Mouse (Mus musculus): ENCODE measurements around the gene Ttll11. TPM values are rescaled to one million over a fixed set of nuclear protein-coding genes. Genes with fewer than 3 reads are reported as not detected.

Gene Ttll11
- polyA plus RNA-seq, 1 experiment from 2014 or later, result 2.1 TPM

- no peaks in the 10 kb centered on the region for H3K9me3 ChIP-seq (replicated peaks; ENCODE audit: control insufficient read depth, low read length)
- H3K9ac ChIP-seq (replicated peaks; ENCODE audit: low read length), result no peak overlapping the region
- no peaks in the 10 kb centered on the region for H3K36me3 ChIP-seq (replicated peaks; ENCODE audit: control insufficient read depth, insufficient read depth, low read depth, low read length)
- H3K4me2 ChIP-seq (ENCODE audit: low read depth, low read length), result no peak overlapping the region
- H3K27me3 ChIP-seq (ENCODE audit: control insufficient read depth, insufficient read depth, low read length), result no peaks in the 10 kb centered on the region
- H3K4me1 ChIP-seq (ENCODE audit: control insufficient read depth, insufficient read depth, low read length), result no peaks in the 10 kb centered on the region; the same call in 1 of the 2 replicates
- 96% methylated on average over 4 of the region's 4 CpGs for WGBS
- ATAC-seq (replicated peaks; ENCODE audit: insufficient number of reproducible peaks, low FRiP score, low TSS enrichment, low read depth) (no peak), DNase-seq (ENCODE audit: low spot score) (no peak)
- H3K4me3 ChIP-seq (ENCODE audit: low read depth, low read length), result no peak overlapping the region
- no peak overlapping the region for H3K27ac ChIP-seq (replicated peaks; ENCODE audit: low read depth, low read length)
These were observed 70.4 kb downstream of the Ttll11 start for GRCm38 (mm10) chr2:35909353-35909752.

- no peak overlapping the region for H3K4me3 ChIP-seq (ENCODE audit: low read depth, low read length)
- no peak for DNase-seq (ENCODE audit: low spot score)
These were observed 72.1 kb downstream of the Ttll11 start for GRCm38 (mm10) chr2:35907578-35907977.

DNA sequence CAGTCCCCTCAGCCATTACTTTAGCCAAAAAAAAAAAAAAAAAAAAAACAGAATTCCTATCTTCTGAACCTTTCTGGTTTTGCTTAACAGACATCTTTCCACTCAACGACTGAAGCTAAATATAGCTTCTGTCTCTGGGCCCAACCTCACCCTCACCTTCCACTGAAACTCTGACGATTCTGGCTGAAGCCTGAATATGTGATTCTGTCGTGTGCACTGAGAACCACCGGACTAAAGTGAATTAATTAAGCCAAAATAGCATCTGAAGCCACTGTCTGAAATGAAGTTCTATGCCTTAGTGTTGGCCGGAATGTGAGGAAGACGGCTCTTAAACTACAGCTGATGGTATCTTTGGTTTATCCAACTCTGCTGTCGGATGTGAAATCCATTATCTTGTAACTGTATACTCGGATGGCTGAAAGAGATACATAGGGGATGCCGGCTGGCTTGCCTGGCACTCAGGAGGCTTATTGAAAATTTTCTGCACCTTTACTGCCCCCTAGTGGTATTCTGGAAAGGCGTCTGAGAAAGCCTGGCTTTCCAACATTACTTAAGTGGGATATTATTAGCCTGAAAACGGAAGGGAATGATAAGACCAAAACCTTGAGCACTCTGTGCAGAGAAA, 73.4 kb downstream of the Ttll11 start:
- no peaks in the 10 kb centered on the region for H3K36me3 ChIP-seq (replicated peaks; ENCODE audit: control insufficient read depth, insufficient read depth, low read depth, low read length)
- H3K27me3 ChIP-seq (ENCODE audit: control insufficient read depth, insufficient read depth, low read length), result no peaks in the 10 kb centered on the region
- no peak overlapping the region for H3K9ac ChIP-seq (replicated peaks; ENCODE audit: low read length)
- H3K4me2 ChIP-seq (ENCODE audit: low read depth, low read length), result no peak overlapping the region
- H3K4me3 ChIP-seq (ENCODE audit: low read depth, low read length), result no peak overlapping the region
- H3K4me1 ChIP-seq (ENCODE audit: control insufficient read depth, insufficient read depth, low read length), result no peaks in the 10 kb centered on the region; the same call in 1 of the 2 replicates
- ATAC-seq (replicated peaks; ENCODE audit: insufficient number of reproducible peaks, low FRiP score, low TSS enrichment, low read depth) (peak; percentile 45; the same call in 1 of the 2 replicates), DNase-seq (ENCODE audit: low spot score) (peak; percentile 94)
- WGBS, result 15% methylated on average over 11 of the region's 11 CpGs
- no peaks in the 10 kb centered on the region for H3K9me3 ChIP-seq (replicated peaks; ENCODE audit: control insufficient read depth, low read length)
- H3K27ac ChIP-seq (replicated peaks; ENCODE audit: low read depth, low read length), result no peak overlapping the region

More at GRCm38 (mm10) chr2:35907578-35907977, 72.1 kb downstream of the Ttll11 start:
- H3K4me2 ChIP-seq (ENCODE audit: low read depth, low read length), result no peak overlapping the region
- no peaks in the 10 kb centered on the region for H3K27me3 ChIP-seq (ENCODE audit: control insufficient read depth, insufficient read depth, low read length)
- H3K9ac ChIP-seq (replicated peaks; ENCODE audit: low read length), result no peak overlapping the region
- no peak overlapping the region for H3K27ac ChIP-seq (replicated peaks; ENCODE audit: low read depth, low read length)
- WGBS, result 80% methylated on average over 6 of the region's 6 CpGs
- no peaks in the 10 kb centered on the region for H3K9me3 ChIP-seq (replicated peaks; ENCODE audit: control insufficient read depth, low read length)
- H3K4me1 ChIP-seq (ENCODE audit: control insufficient read depth, insufficient read depth, low read length), result no peaks in the 10 kb centered on the region; the same call in 1 of the 2 replicates
- no peak for ATAC-seq (replicated peaks; ENCODE audit: insufficient number of reproducible peaks, low FRiP score, low TSS enrichment, low read depth)
- H3K36me3 ChIP-seq (replicated peaks; ENCODE audit: control insufficient read depth, insufficient read depth, low read depth, low read length), result no peaks in the 10 kb centered on the region

- no peaks in the 10 kb centered on the region for H3K27me3 ChIP-seq (ENCODE audit: control insufficient read depth, insufficient read depth, low read length)
- no peak overlapping the region for H3K4me3 ChIP-seq (ENCODE audit: low read depth, low read length)
- no peak overlapping the region for H3K9ac ChIP-seq (replicated peaks; ENCODE audit: low read length)
- no peak overlapping the region for H3K4me2 ChIP-seq (ENCODE audit: low read depth, low read length)
- no peaks in the 10 kb centered on the region for H3K9me3 ChIP-seq (replicated peaks; ENCODE audit: control insufficient read depth, low read length)
- ATAC-seq (replicated peaks; ENCODE audit: insufficient number of reproducible peaks, low FRiP score, low TSS enrichment, low read depth) (no peak), DNase-seq (ENCODE audit: low spot score) (no peak)
- H3K4me1 ChIP-seq (ENCODE audit: control insufficient read depth, insufficient read depth, low read length), result no peaks in the 10 kb centered on the region
- no peak overlapping the region for H3K27ac ChIP-seq (replicated peaks; ENCODE audit: low read depth, low read length)
- H3K36me3 ChIP-seq (replicated peaks; ENCODE audit: control insufficient read depth, insufficient read depth, low read depth, low read length), result no peaks in the 10 kb centered on the region
- 92% methylated on average over 2 of the region's 2 CpGs for WGBS
These were observed 78.9 kb downstream of the Ttll11 start for GRCm38 (mm10) chr2:35900845-35901244.

GRCm38 (mm10) chr2:35899712-35900111, 80.0 kb downstream of the Ttll11 start:
- Histone ChIP-seq H3K4me2 (ENCODE audit: low read depth, low read length) (no peak overlapping the region), H3K36me3 (replicated peaks; ENCODE audit: control insufficient read depth, insufficient read depth, low read depth, low read length) (no peaks in the 10 kb centered on the region), H3K9ac (replicated peaks; ENCODE audit: low read length) (no peak overlapping the region), H3K27me3 (ENCODE audit: control insufficient read depth, insufficient read depth, low read length) (no peaks in the 10 kb centered on the region), H3K4me1 (ENCODE audit: control insufficient read depth, insufficient read depth, low read length) (no peaks in the 10 kb centered on the region), H3K9me3 (replicated peaks; ENCODE audit: control insufficient read depth, low read length) (no peaks in the 10 kb centered on the region), H3K27ac (replicated peaks; ENCODE audit: low read depth, low read length) (no peak overlapping the region), H3K4me3 (ENCODE audit: low read depth, low read length) (no peak overlapping the region)
- no peak for DNase-seq (ENCODE audit: low spot score)
- WGBS, result 99% methylated on average over 3 of the region's 3 CpGs
- ATAC-seq (replicated peaks; ENCODE audit: insufficient number of reproducible peaks, low FRiP score, low TSS enrichment, low read depth), result no peak

GRCm38 (mm10) chr2:35899135-35899474, 80.6 kb downstream of the Ttll11 start:
- WGBS, result 65% methylated on average over 4 of the region's 4 CpGs
- Histone ChIP-seq H3K4me3 (ENCODE audit: low read depth, low read length) (no peak overlapping the region), H3K9ac (replicated peaks; ENCODE audit: low read length) (no peak overlapping the region), H3K4me2 (ENCODE audit: low read depth, low read length) (no peak overlapping the region), H3K4me1 (ENCODE audit: control insufficient read depth, insufficient read depth, low read length) (no peaks in the 10 kb centered on the region), H3K9me3 (replicated peaks; ENCODE audit: control insufficient read depth, low read length) (no peaks in the 10 kb centered on the region), H3K36me3 (replicated peaks; ENCODE audit: control insufficient read depth, insufficient read depth, low read depth, low read length) (no peaks in the 10 kb centered on the region), H3K27ac (replicated peaks; ENCODE audit: low read depth, low read length) (no peak overlapping the region), H3K27me3 (ENCODE audit: control insufficient read depth, insufficient read depth, low read length) (no peaks in the 10 kb centered on the region)
- ATAC-seq (replicated peaks; ENCODE audit: insufficient number of reproducible peaks, low FRiP score, low TSS enrichment, low read depth) (no peak), DNase-seq (ENCODE audit: low spot score) (no peak)

GRCm38 (mm10) chr2:35898425-35899134, 81.1 kb downstream of the Ttll11 start:
- Histone ChIP-seq H3K9ac (replicated peaks; ENCODE audit: low read length) (no peak overlapping the region), H3K4me1 (ENCODE audit: control insufficient read depth, insufficient read depth, low read length) (no peaks in the 10 kb centered on the region), H3K27ac (replicated peaks; ENCODE audit: low read depth, low read length) (no peak overlapping the region), H3K36me3 (replicated peaks; ENCODE audit: control insufficient read depth, insufficient read depth, low read depth, low read length) (no peaks in the 10 kb centered on the region), H3K9me3 (replicated peaks; ENCODE audit: control insufficient read depth, low read length) (no peaks in the 10 kb centered on the region), H3K27me3 (ENCODE audit: control insufficient read depth, insufficient read depth, low read length) (no peaks in the 10 kb centered on the region), H3K4me2 (ENCODE audit: low read depth, low read length) (no peak overlapping the region), H3K4me3 (ENCODE audit: low read depth, low read length) (no peak overlapping the region)
- 67% methylated on average over 6 of the region's 6 CpGs for WGBS
- no peak for ATAC-seq (replicated peaks; ENCODE audit: insufficient number of reproducible peaks, low FRiP score, low TSS enrichment, low read depth)
- DNase-seq (ENCODE audit: low spot score), result no peak

DNA sequence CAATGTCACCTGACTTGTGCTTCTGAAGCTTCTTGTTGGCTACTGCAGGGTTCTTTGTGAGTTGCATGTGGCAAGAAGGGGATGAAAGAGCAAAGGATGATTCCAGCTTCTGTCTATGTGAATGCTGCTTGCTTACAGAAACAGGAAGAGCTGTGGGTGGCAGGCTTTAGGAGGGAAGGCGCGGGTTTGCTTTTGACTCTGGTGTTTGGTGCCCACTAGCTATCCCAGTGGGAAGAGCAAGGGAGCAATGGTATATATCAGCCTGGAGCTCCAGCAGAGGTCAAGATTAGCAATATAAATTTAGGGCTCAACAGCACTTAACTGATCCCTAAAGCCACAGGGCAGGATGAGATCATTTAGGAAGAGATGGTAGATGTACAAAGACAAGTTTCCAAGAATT, 82.6 kb downstream of the Ttll11 start:
- WGBS, result 82% methylated on average over 2 of the region's 2 CpGs
- no peak overlapping the region for H3K27ac ChIP-seq (replicated peaks; ENCODE audit: low read depth, low read length)
- ATAC-seq (replicated peaks; ENCODE audit: insufficient number of reproducible peaks, low FRiP score, low TSS enrichment, low read depth) (no peak), DNase-seq (ENCODE audit: low spot score) (no peak)
- no peaks in the 10 kb centered on the region for H3K9me3 ChIP-seq (replicated peaks; ENCODE audit: control insufficient read depth, low read length)
- H3K4me3 ChIP-seq (ENCODE audit: low read depth, low read length), result no peak overlapping the region
- no peak overlapping the region for H3K4me2 ChIP-seq (ENCODE audit: low read depth, low read length)
- H3K9ac ChIP-seq (replicated peaks; ENCODE audit: low read length), result no peak overlapping the region
- H3K36me3 ChIP-seq (replicated peaks; ENCODE audit: control insufficient read depth, insufficient read depth, low read depth, low read length), result no peaks in the 10 kb centered on the region
- no peaks in the 10 kb centered on the region for H3K27me3 ChIP-seq (ENCODE audit: control insufficient read depth, insufficient read depth, low read length)
- no peaks in the 10 kb centered on the region for H3K4me1 ChIP-seq (ENCODE audit: control insufficient read depth, insufficient read depth, low read length)
